Mouse (Mus musculus) forebrain, embryonic 15.5 days (tissue): ENCODE measurements around the gene Smim12. TPM values are rescaled to one million over a fixed set of nuclear protein-coding genes. Genes with fewer than 3 reads are reported as not detected.

ENCODE experiments used
- ATAC-seq: fragments of 200-750 bp; cut with Nextera tagmentation; replicated peaks from 2 replicates; pipeline ENCODE4 v1.8.0; 2017; ENCODE audit warnings: mild to moderate bottlenecking, moderate TSS enrichment, moderate library complexity
- H3K27ac ChIP-seq: fragments of 300-500 bp; sonication (generic); replicated peaks from 2 replicates; pipeline ENCODE4 v1.5.1; 2015; ENCODE audit warnings: mild to moderate bottlenecking, inconsistent platforms
- H3K27me3 ChIP-seq: fragments of 300-500 bp; sonication (generic); 2 replicates; pipeline ENCODE4 v1.6.1; 2015; ENCODE audit warnings: inconsistent platforms
- H3K36me3 ChIP-seq: fragments of 300-500 bp; sonication (generic); 2 replicates; pipeline ENCODE4 v1.6.1; 2015; ENCODE audit warnings: mild to moderate bottlenecking, inconsistent platforms
- H3K4me1 ChIP-seq: fragments of 300-500 bp; sonication (generic); 2 replicates; pipeline ENCODE4 v1.6.1; 2015; ENCODE audit warnings: inconsistent platforms
- H3K4me2 ChIP-seq: fragments of 300-500 bp; sonication (generic); replicated peaks from 2 replicates; pipeline ENCODE4 v1.6.1; 2015; ENCODE audit warnings: mild to moderate bottlenecking, inconsistent platforms
- H3K4me3 ChIP-seq: fragments of 300-500 bp; sonication (generic); 2 replicates; pipeline ENCODE4 v1.5.1; 2015; ENCODE audit warnings: mild to moderate bottlenecking, inconsistent platforms
- H3K9ac ChIP-seq: fragments of 300-500 bp; sonication (generic); replicated peaks from 2 replicates; pipeline ENCODE4 v1.6.1; 2015; ENCODE audit warnings: mild to moderate bottlenecking, inconsistent platforms
- H3K9me3 ChIP-seq: fragments of 300-500 bp; sonication (generic); 2 replicates; pipeline ENCODE4 v1.6.1; 2016; ENCODE audit warnings: inconsistent platforms
- WGBS: fragments of 180-500 bp; shearing (Covaris S2); methylation state at CpG from one replicate; pipeline ENCODE4 v1.1.7; 2015; ENCODE audit warnings: mixed read lengths; 5-methylcytosine and 5-hydroxymethylcytosine counted together
- polyA plus RNA-seq: library from polyadenylated mRNA; unstranded; fragments of >200 nt; fragmentation: Nextera tagmentation; extraction: Ambion mirVana; gene quantifications from 2 replicates; pipeline ENCODE4 v1.2.1, GENCODE M21; 2015

Gene Smim12
- polyA plus RNA-seq, 1 experiment from 2014 or later = 53.8 TPM

GRCm38 (mm10) chr4:127236631-127237030, 7.0 kb upstream of the Smim12 start:
- H3K4me1 ChIP-seq = peaks cover 27% of the 10 kb centered on the region
- no peaks in the 10 kb centered on the region for H3K27me3 ChIP-seq
- H3K9me3 ChIP-seq = no peaks in the 10 kb centered on the region
- H3K27ac ChIP-seq = peak overlapping the region; percentile 76
- H3K9ac ChIP-seq = peak overlapping the region; percentile 76
- peak overlapping the region; percentile 66 for H3K4me3 ChIP-seq
- H3K36me3 ChIP-seq = no peaks in the 10 kb centered on the region
- ATAC-seq = no peak
- peak overlapping the region; percentile 97 for H3K4me2 ChIP-seq
- WGBS = 2% methylated on average over 14 of the region's 14 CpGs

- Histone ChIP-seq H3K27me3 (no peaks in the 10 kb centered on the region), H3K4me3 (no peak overlapping the region), H3K9me3 (no peaks in the 10 kb centered on the region), H3K4me2 (no peak overlapping the region), H3K4me1 (peaks cover 20% of the 10 kb centered on the region), H3K9ac (no peak overlapping the region), H3K27ac (no peak overlapping the region), H3K36me3 (no peaks in the 10 kb centered on the region)
- WGBS = 55% methylated on average over 10 of the region's 10 CpGs
- no peak for ATAC-seq
Observed at GRCm38 (mm10) chr4:127237271-127237670, 6.3 kb upstream of the Smim12 start.

DNA sequence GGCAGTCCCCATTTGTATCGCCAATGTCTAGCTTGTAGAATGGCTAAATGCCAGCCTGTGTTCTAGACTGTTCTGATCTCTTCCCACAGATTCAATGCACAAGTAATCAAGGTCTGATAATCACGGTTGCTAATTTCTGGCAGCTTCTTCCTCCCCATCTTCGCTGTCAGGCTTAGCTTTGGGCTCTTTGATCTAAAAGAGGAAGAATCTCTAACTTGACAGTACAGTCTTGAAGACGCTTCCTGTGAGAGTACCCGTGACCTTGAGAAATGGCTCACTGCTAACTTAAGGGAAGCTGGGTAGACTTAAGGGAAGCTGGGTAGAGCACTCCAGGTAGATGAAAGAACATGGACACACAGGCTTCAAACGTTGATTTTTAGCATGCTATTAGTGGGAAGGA, 888 bp upstream of the Smim12 start:
- 76% methylated on average over 6 of the region's 6 CpGs for WGBS

GRCm38 (mm10) chr4:127243953-127244352, 369 bp downstream of the Smim12 start:
- ATAC-seq = peak; percentile 51
- H3K4me3 ChIP-seq = peak overlapping the region; percentile 100
- peak overlapping the region; percentile 100 for H3K9ac ChIP-seq
- no peaks in the 10 kb centered on the region for H3K9me3 ChIP-seq
- H3K4me1 ChIP-seq = peaks cover 15% of the 10 kb centered on the region
- under 1% methylated on average over 26 of the region's 26 CpGs for WGBS
- H3K36me3 ChIP-seq = peaks cover 13% of the 10 kb centered on the region
- peak overlapping the region; percentile 97 for H3K4me2 ChIP-seq
- no peaks in the 10 kb centered on the region for H3K27me3 ChIP-seq
- peak overlapping the region; percentile 34; the same call in 1 of the 2 replicates for H3K27ac ChIP-seq

More for the DNA sequence above, 888 bp upstream of the Smim12 start:
- Histone ChIP-seq H3K4me1 (peaks cover 15% of the 10 kb centered on the region), H3K27ac (no peak overlapping the region), H3K27me3 (no peaks in the 10 kb centered on the region), H3K4me2 (no peak overlapping the region), H3K36me3 (peaks cover 8% of the 10 kb centered on the region), H3K9me3 (no peaks in the 10 kb centered on the region), H3K9ac (no peak overlapping the region), H3K4me3 (no peak overlapping the region)
- no peak for ATAC-seq

GRCm38 (mm10) chr4:127249701-127250349, 6.2 kb downstream of the Smim12 start:
- Histone ChIP-seq H3K4me3 (no peak overlapping the region), H3K27me3 (no peaks in the 10 kb centered on the region), H3K9ac (no peak overlapping the region), H3K4me1 (peaks cover 10% of the 10 kb centered on the region), H3K4me2 (no peak overlapping the region), H3K36me3 (peaks cover 13% of the 10 kb centered on the region), H3K27ac (no peak overlapping the region), H3K9me3 (no peaks in the 10 kb centered on the region)
- WGBS = 3% methylated on average over 5 of the region's 5 CpGs
- peak; percentile 91 for ATAC-seq

GRCm38 (mm10) chr4:127251963-127252585, 8.5 kb downstream of the Smim12 start:
- Histone ChIP-seq H3K27me3 (no peaks in the 10 kb centered on the region), H3K9me3 (no peaks in the 10 kb centered on the region), H3K4me3 (no peak overlapping the region), H3K36me3 (peaks cover 10% of the 10 kb centered on the region; the same call in 1 of the 2 replicates), H3K4me2 (no peak overlapping the region), H3K27ac (no peak overlapping the region), H3K9ac (no peak overlapping the region), H3K4me1 (0 out of 2 replicates have a peak, but pooled peaks cover 4% of the 10 kb centered on the region)
- WGBS = 60% methylated on average over 22 of the region's 22 CpGs
- ATAC-seq = no peak

- Histone ChIP-seq H3K4me3 (no peak overlapping the region), H3K9me3 (no peaks in the 10 kb centered on the region), H3K9ac (no peak overlapping the region), H3K4me2 (no peak overlapping the region), H3K27ac (no peak overlapping the region), H3K4me1 (0 out of 2 replicates have a peak, but pooled peaks cover 4% of the 10 kb centered on the region), H3K27me3 (no peaks in the 10 kb centered on the region), H3K36me3 (no peaks in the 10 kb centered on the region)
- ATAC-seq = no peak
- 61% methylated on average over 5 of the region's 5 CpGs for WGBS
Observed at GRCm38 (mm10) chr4:127256739-127257138, 13.2 kb downstream of the Smim12 start.

GRCm38 (mm10) chr4:127258186-127258897, 14.8 kb downstream of the Smim12 start:
- Histone ChIP-seq H3K9ac (no peak overlapping the region), H3K36me3 (no peaks in the 10 kb centered on the region), H3K4me1 (no peaks in the 10 kb centered on the region), H3K4me2 (no peak overlapping the region), H3K27ac (no peak overlapping the region), H3K9me3 (no peaks in the 10 kb centered on the region), H3K4me3 (no peak overlapping the region), H3K27me3 (no peaks in the 10 kb centered on the region)
- WGBS = 64% methylated on average over 12 of the region's 12 CpGs
- no peak for ATAC-seq

DNA sequence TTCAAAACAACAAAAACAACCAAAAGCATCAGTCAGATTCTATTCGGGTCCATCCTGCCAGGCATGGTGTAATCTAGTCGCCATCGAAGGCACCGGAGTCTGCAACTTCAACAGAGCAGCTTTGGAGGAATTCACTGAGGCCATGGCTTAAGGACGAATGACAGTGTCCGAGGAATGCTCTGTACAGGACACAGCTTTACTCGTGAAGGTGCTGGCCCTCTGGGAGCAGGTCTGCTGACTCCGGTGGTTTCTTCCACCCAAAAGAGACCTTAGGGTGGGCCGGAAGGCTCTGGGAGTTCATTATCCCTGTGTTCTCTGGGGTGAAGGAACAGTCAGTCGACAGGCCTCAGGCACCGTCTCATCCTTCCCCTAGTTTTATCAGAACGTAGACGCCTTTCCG, 18.0 kb downstream of the Smim12 start:
- Histone ChIP-seq H3K4me3 (no peak overlapping the region), H3K36me3 (no peaks in the 10 kb centered on the region), H3K9me3 (no peaks in the 10 kb centered on the region), H3K4me1 (no peaks in the 10 kb centered on the region), H3K27ac (no peak overlapping the region), H3K9ac (no peak overlapping the region), H3K4me2 (no peak overlapping the region), H3K27me3 (no peaks in the 10 kb centered on the region)
- ATAC-seq = no peak
- 90% methylated on average over 14 of the region's 14 CpGs for WGBS

GRCm38 (mm10) chr4:127263438-127264182, 20.0 kb downstream of the Smim12 start:
- Histone ChIP-seq H3K9ac (no peak overlapping the region), H3K4me1 (no peaks in the 10 kb centered on the region), H3K4me3 (no peak overlapping the region), H3K27me3 (no peaks in the 10 kb centered on the region), H3K27ac (no peak overlapping the region; the same call in 1 of the 2 replicates), H3K4me2 (no peak overlapping the region), H3K9me3 (no peaks in the 10 kb centered on the region), H3K36me3 (no peaks in the 10 kb centered on the region)
- ATAC-seq = no peak
- WGBS = 69% methylated on average over 19 of the region's 19 CpGs

GRCm38 (mm10) chr4:127264183-127264554, 20.6 kb downstream of the Smim12 start:
- Histone ChIP-seq H3K36me3 (no peaks in the 10 kb centered on the region), H3K9ac (no peak overlapping the region), H3K4me1 (no peaks in the 10 kb centered on the region), H3K27me3 (no peaks in the 10 kb centered on the region), H3K4me2 (no peak overlapping the region), H3K9me3 (no peaks in the 10 kb centered on the region), H3K27ac (no peak overlapping the region; the same call in 1 of the 2 replicates), H3K4me3 (no peak overlapping the region)
- ATAC-seq = no peak
- WGBS = 61% methylated on average over 5 of the region's 5 CpGs
